Mouse (Mus musculus): ENCODE data around the gene Map2k2.
"Not testable (repeated sequence)": the region's sequence is repeated elsewhere in the genome, so short reads cannot be mapped to it uniquely, and the experiment has no call there.

Gene Map2k2

GRCm38 (mm10) chr10:81176466-81177271, 71.0 kb downstream of the Map2k2 start, which contains the start of gene Eef2:
Eef2 (plus strand) TSS chr10:81176631.
- peak; percentile 100 for DNase-seq (ENCODE audit: low spot score)

- peak; percentile 78 for DNase-seq (ENCODE audit: low spot score)
Measured at GRCm38 (mm10) chr10:81177491-81177925, 71.8 kb downstream of the Map2k2 start.

GRCm38 (mm10) chr10:81177958-81178712, 72.4 kb downstream of the Map2k2 start:
- DNase-seq (ENCODE audit: low spot score), result peak; percentile 73

- no peak for DNase-seq (ENCODE audit: low spot score)
Measured at GRCm38 (mm10) chr10:81178927-81179326, 73.2 kb downstream of the Map2k2 start.

- DNase-seq (ENCODE audit: low spot score), result no peak
Measured at GRCm38 (mm10) chr10:81179451-81180342, 74.0 kb downstream of the Map2k2 start.

GRCm38 (mm10) chr10:81180946-81181345, 75.2 kb downstream of the Map2k2 start:
- no peak for DNase-seq (ENCODE audit: low spot score)

- DNase-seq (ENCODE audit: low spot score), result not testable (repeated sequence)
Measured at GRCm38 (mm10) chr10:81181860-81182259, 76.1 kb downstream of the Map2k2 start.

GRCm38 (mm10) chr10:81182336-81183333, 76.9 kb downstream of the Map2k2 start, which contains the start of gene Dapk3:
Dapk3 (plus strand) TSS chr10:81183005.
- peak; percentile 94 for DNase-seq (ENCODE audit: low spot score)

Measured in testis, postnatal 10 days (tissue).